Mouse (Mus musculus) liver, embryonic 14.5 days (tissue): Measurements from ENCODE around the gene Fxyd3.

Experiments
- CTCF ChIP-seq: IDR thresholded peaks from 2 replicates; pipeline ENCODE4 v1.5.1; 2016; ENCODE audit warnings: antibody characterized with exemption, low read depth, control low read depth
- EP300 ChIP-seq: IDR thresholded peaks from 2 replicates; pipeline ENCODE4 v1.6.1; 2016; ENCODE audit warnings: antibody characterized with exemption, low read depth

- TF ChIP-seq CTCF (no peak), EP300 (no peak)
Observed at GRCm38 (mm10) chr7:31088206-31088605, 11.7 kb upstream of the Fxyd3 start.
